Mouse (Mus musculus) midbrain, embryonic 12.5 days (tissue): Measurements from ENCODE around the gene Zkscan4. TPM values are rescaled to one million over a fixed set of nuclear protein-coding genes. Genes with fewer than 3 reads are reported as not detected.
"Not testable (repeated sequence)": the region's sequence is repeated elsewhere in the genome, so short reads cannot be mapped to it uniquely, and the experiment has no call there.

Experiments used
- ATAC-seq: fragments of 200-750 bp; cut with Nextera tagmentation; 2 replicates; pipeline ENCODE4 v1.8.0; 2017; ENCODE audit warnings: low read depth, moderate TSS enrichment, moderate library complexity; ENCODE audit not compliant: low FRiP score
- H3K27ac ChIP-seq: fragments of 300-500 bp; sonication (generic); replicated peaks from 2 replicates; pipeline ENCODE4 v1.5.1; 2016; ENCODE audit warnings: mild to moderate bottlenecking
- H3K27me3 ChIP-seq: fragments of 300-500 bp; sonication (generic); 2 replicates; pipeline ENCODE4 v1.6.1; 2016; ENCODE audit warnings: mild to moderate bottlenecking
- H3K36me3 ChIP-seq: fragments of 300-500 bp; sonication (generic); 2 replicates; pipeline ENCODE4 v1.6.1; 2016
- H3K4me1 ChIP-seq: fragments of 300-500 bp; sonication (generic); 2 replicates; pipeline ENCODE4 v1.6.1; 2016
- H3K4me2 ChIP-seq: fragments of 300-500 bp; sonication (generic); replicated peaks from 2 replicates; pipeline ENCODE4 v1.6.1; 2016; ENCODE audit warnings: mild to moderate bottlenecking, moderate library complexity
- H3K4me3 ChIP-seq: fragments of 300-500 bp; sonication (generic); 2 replicates; pipeline ENCODE4 v1.5.1; 2016; ENCODE audit warnings: mild to moderate bottlenecking
- H3K9ac ChIP-seq: fragments of 300-500 bp; sonication (generic); replicated peaks from 2 replicates; pipeline ENCODE4 v1.6.1; 2016; ENCODE audit warnings: mild to moderate bottlenecking, moderate library complexity
- H3K9me3 ChIP-seq: fragments of 300-500 bp; sonication (generic); 2 replicates; pipeline ENCODE4 v1.6.1; 2016; ENCODE audit warnings: mild to moderate bottlenecking
- WGBS: fragments of 180-500 bp; shearing (Covaris S2); methylation state at CpG from one replicate; pipeline ENCODE4 v1.1.7; 2016; 5-methylcytosine and 5-hydroxymethylcytosine counted together
- polyA plus RNA-seq: library from polyadenylated mRNA; unstranded; fragments of >200 nt; fragmentation: Nextera tagmentation; extraction: Ambion mirVana; gene quantifications from 2 replicates; pipeline ENCODE4 v1.2.1, GENCODE M21; 2016

Zkscan4 gene
- polyA plus RNA-seq, 1 experiment from 2014 or later: 7.4 TPM

DNA sequence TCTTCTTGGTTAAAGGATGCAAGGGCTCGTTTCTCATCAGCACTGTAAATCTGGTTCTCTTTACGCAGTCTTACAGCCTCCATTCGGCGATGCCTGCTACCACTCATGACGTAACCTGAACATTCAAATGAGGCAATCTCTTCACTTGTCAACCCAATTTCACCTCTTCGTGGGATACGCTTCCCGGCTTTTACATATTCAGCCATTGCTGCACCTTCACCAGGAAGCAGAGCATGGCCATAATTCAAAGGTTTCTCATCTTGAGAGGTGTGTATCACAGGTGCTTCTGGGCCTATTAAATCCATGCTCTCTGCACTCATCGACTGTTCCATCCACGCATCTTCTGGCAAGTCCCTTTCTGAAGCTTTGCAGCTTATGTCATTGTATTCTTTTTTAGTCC lies 11.4 kb upstream of the Zkscan4 start:
- H3K4me1 ChIP-seq: no peaks in the 10 kb centered on the region; the same call in 1 of the 2 replicates
- WGBS: 84% methylated on average over 10 of the region's 10 CpGs
- no peak overlapping the region for H3K4me2 ChIP-seq
- H3K36me3 ChIP-seq: no peaks in the 10 kb centered on the region
- no peaks in the 10 kb centered on the region for H3K9me3 ChIP-seq
- H3K9ac ChIP-seq: no peak overlapping the region
- ATAC-seq: no peak
- no peak overlapping the region for H3K27ac ChIP-seq
- no peak overlapping the region for H3K4me3 ChIP-seq
- peaks cover 25% of the 10 kb centered on the region for H3K27me3 ChIP-seq

DNA sequence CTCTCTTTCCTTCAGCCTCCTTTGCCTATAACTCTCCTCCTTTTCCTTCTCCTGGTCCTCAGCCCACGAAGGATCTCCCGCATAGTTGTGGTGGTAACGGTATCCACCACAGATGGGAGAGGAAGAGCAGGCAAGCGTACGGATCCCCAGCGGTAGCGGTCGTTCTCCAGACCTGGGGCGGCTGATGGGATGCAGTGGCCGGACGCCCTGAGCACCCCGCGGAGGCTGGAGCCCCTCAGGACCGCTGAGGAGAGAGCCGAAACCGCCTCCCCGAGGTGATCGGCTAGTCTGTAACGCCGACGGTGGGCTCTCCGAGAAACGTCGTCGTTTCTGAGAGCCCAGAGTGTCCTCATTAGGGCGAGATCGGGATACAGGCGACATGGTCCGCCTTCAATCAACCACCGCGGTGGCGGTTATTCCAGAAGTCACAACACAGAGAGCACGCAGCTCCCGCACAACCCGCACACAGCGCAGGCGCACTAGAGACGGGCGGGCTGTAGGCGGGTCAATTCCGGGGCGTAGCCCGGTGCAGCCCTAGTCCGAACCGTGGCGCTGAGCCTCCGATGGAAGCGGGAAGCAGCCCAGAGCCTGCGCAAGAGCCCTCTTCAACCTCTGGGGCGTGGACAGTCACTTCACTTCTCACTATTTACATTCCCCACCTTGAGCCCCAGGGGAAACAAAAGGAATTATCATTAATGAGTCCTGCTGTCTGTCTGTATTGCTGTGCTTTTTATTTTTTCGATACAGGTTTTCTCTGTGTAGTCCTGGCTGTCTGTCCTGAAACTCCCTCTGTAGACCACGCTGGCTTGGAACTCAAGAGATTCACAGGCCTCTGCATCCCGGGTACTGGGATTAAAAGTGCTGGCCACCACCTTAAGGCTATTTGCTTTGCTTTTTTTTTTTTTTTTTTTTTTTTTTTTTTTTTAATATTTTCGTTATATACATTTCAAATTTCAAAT lies 10.4 kb upstream of the Zkscan4 start, which contains the start of gene Nkapl:
TSS of gene Nkapl (minus strand) at position 449 of the 959 bp plus-strand sequence.
- peak within 1 kb of the TSS; percentile 67 for H3K9ac ChIP-seq
- peak within 1 kb of the TSS; percentile 55 for H3K4me3 ChIP-seq
- H3K9me3 ChIP-seq: no peaks in the 10 kb centered on the region
- H3K4me2 ChIP-seq: peak within 1 kb of the TSS; percentile 83
- peak within 1 kb of the TSS; percentile 66 for H3K27ac ChIP-seq
- peak; percentile 99 for ATAC-seq
- no peaks in the 10 kb centered on the region for H3K36me3 ChIP-seq
- WGBS: 1% methylated on average over 54 of the region's 54 CpGs
- peaks cover 25% of the 10 kb centered on the region for H3K27me3 ChIP-seq
- H3K4me1 ChIP-seq: no peaks in the 10 kb centered on the region; the same call in 1 of the 2 replicates

DNA sequence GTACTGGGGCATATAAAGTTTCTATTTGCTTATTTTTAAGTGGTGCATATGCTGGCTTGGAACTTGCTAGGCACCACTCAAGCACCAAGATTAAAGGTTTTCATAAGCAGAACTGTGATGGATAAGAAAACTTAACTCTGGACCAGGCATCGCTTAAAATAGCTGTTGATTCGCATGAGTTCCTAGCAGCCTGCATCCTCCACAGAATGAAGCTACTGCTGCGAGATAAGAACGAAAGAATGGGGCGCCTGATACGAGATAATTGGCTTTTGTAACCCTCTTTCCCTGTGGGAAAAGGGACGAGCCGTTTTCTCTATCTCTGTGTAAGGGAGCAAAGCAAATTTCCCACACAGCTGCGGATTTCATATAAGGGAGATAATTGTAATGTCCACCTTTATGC lies 9.6 kb upstream of the Zkscan4 start:
- Histone ChIP-seq H3K4me2 (peak overlapping the region; percentile 83), H3K4me3 (no peak overlapping the region), H3K27ac (no peak overlapping the region), H3K4me1 (no peaks in the 10 kb centered on the region; the same call in 1 of the 2 replicates), H3K36me3 (no peaks in the 10 kb centered on the region), H3K9ac (no peak overlapping the region), H3K27me3 (peaks cover 25% of the 10 kb centered on the region), H3K9me3 (no peaks in the 10 kb centered on the region)
- ATAC-seq: no peak
- 12% methylated on average over 9 of the region's 9 CpGs for WGBS

DNA sequence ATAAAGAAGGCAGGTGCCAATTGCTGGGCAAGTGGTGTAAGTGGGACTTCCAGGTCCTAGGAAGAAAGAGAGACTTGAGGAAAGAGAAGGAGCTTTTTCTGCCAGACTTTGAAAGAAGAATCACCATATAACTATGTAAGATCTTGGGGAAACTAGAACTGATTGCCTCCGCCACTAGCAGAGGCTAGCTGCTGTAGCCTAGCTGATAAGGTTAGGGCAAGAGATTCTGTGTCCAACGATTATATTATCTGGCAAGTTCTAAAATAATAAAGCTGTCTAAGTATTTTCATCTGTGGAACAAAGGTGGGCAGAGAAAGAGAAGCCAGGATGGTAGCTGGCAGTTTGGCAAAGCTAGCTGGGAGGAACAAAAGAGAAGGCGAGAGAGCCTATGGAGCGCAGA lies 6.3 kb upstream of the Zkscan4 start:
- 25% methylated on average over 4 of the region's 4 CpGs for WGBS
- no peak overlapping the region for H3K4me2 ChIP-seq

DNA sequence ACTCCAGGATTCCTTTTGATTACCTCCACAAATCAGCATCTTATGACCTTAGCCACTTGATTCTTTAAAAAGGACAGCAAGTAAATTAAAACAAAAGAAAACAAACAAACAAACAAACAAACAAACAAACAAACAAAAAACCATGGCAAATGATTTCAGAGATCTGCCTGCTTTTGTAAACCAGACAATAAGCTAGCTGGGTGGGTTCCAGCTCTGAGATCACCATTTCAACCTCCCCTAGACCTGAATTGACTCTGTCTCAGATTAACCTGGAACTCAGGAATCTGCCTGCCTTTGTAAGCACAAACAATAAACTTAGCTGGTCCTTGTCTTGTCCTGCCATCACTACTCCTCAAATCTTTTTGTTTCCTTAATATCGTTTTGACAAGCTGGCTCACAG lies 8.2 kb downstream of the Zkscan4 start:
- whole genome bisulfite sequencing: 94% methylated on average over 1 of the region's 1 CpGs
- H3K27me3 ChIP-seq: no peaks in the 10 kb centered on the region
- no peak for ATAC-seq

More for the DNA sequence above, 6.3 kb upstream of the Zkscan4 start:
- Histone ChIP-seq H3K4me1 (no peaks in the 10 kb centered on the region; the same call in 1 of the 2 replicates), H3K9ac (no peak overlapping the region), H3K4me3 (no peak overlapping the region), H3K27ac (no peak overlapping the region), H3K9me3 (no peaks in the 10 kb centered on the region), H3K36me3 (no peaks in the 10 kb centered on the region), H3K27me3 (peaks cover 11% of the 10 kb centered on the region)
- no peak for ATAC-seq

DNA sequence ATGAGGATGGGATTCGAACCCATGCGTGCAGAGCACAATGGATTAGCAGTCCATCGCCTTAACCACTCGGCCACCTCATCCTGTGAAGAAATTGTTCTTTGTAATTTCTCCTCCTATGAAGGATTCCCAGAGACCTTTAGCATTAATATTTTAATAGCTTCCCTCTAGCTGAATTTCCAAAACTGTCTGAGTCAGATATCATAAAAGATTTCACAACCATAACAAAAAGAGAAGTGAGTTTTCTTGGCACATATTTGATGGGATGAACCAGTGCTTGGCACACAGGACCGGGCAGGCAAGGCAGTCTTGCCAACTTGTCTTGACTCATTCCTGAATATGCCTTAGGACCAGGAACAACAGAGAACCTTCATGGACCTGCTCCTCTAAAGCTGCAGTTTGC lies 14.1 kb downstream of the Zkscan4 start:
- Histone ChIP-seq H3K27me3 (no peaks in the 10 kb centered on the region), H3K9ac (no peak overlapping the region), H3K36me3 (no peaks in the 10 kb centered on the region), H3K4me3 (no peak overlapping the region), H3K4me2 (no peak overlapping the region), H3K9me3 (no peaks in the 10 kb centered on the region), H3K27ac (no peak overlapping the region), H3K4me1 (no peaks in the 10 kb centered on the region)
- WGBS: 94% methylated on average over 5 of the region's 5 CpGs
- ATAC-seq: no peak

More for the DNA sequence above, 8.2 kb downstream of the Zkscan4 start:
- H3K9me3 ChIP-seq: no peaks in the 10 kb centered on the region
- no peak overlapping the region for H3K4me3 ChIP-seq
- no peak overlapping the region for H3K27ac ChIP-seq
- peaks cover 14% of the 10 kb centered on the region for H3K36me3 ChIP-seq
- H3K4me1 ChIP-seq: no peaks in the 10 kb centered on the region
- no peak overlapping the region for H3K4me2 ChIP-seq
- no peak overlapping the region for H3K9ac ChIP-seq

DNA sequence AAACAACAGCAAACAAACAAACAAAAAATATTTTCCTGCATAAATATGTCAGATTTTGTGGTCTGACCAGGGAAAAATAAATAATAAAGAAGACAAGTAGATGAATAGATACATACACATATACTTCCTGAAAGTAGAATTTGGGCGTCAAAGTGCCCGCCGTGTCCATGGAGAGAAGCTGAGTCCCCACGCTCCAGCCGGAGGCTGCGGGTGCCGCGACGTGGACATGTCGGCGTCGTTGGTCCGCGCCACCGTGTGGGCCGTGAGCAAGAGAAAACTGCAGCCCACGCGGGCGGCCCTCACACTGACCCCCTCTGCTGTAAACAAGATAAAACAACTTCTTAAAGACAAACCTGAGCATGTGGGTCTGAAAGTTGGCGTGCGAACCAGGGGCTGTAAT lies 16.4 kb downstream of the Zkscan4 start, which contains the start of gene AK157302:
TSS of gene AK157302 (plus strand) at position 144 of the 400 bp plus-strand sequence.
- Histone ChIP-seq H3K27ac (no peak within 1 kb of the TSS), H3K4me3 (no peak within 1 kb of the TSS), H3K9ac (no peak within 1 kb of the TSS), H3K36me3 (no peaks in the 10 kb centered on the region), H3K27me3 (0 out of 2 replicates have a peak, but pooled peaks cover 3% of the 10 kb centered on the region), H3K9me3 (no peaks in the 10 kb centered on the region), H3K4me2 (no peak within 1 kb of the TSS), H3K4me1 (no peaks in the 10 kb centered on the region)
- ATAC-seq: no peak
- 94% methylated on average over 21 of the region's 21 CpGs for WGBS

DNA sequence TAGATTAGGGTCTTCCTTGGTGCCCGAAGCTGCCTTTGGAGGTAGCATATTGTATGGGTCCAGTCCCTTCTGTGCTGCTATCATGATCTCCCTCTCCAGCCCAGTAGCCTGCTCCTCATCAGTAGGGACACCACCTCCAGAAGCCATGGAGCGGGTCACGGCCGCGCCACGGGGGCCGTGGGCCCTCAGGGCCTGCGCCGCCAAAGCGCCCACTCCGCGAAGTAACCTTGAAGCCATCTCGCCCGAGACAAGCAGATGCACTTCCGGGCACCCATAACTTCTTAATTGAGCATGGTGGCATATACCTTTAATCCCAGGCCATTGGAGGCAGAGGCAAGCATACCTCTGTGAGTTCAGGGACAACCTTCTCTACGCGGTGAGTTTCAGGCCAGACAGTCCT lies 22.5 kb downstream of the Zkscan4 start, which contains the start of gene Gm11273:
TSS of gene Gm11273 (minus strand) at position 237 of the 400 bp plus-strand sequence.
- H3K9ac ChIP-seq, H3K27me3 ChIP-seq, H3K36me3 ChIP-seq, H3K9me3 ChIP-seq, ATAC-seq, H3K4me1 ChIP-seq, H3K4me3 ChIP-seq, H3K27ac ChIP-seq, H3K4me2 ChIP-seq: not testable (repeated sequence)
- WGBS: 94% methylated on average over 17 of the region's 17 CpGs

DNA sequence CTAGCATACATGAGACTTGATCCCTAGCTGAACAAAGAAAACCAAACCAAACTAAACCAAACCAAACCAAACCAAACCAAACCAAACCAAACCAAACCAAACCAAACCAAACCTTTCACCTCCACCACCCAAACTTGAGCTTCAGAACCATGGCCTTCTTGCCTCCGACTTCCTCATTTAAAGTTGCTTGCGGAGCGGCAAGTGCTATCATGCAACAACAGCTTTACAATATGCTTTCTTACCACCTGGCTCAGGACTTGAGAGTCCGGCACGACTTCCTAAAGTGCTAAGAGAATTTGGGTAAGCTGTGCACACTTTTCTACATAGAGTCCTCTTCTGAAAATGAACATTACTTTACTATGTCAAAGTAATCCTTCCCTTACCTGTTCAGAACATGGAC lies 23.6 kb downstream of the Zkscan4 start:
- no peak overlapping the region for H3K9ac ChIP-seq
- 0 out of 2 replicates have a peak, but pooled peaks cover 4% of the 10 kb centered on the region for H3K4me1 ChIP-seq
- no peak for ATAC-seq
- no peak overlapping the region for H3K27ac ChIP-seq
- no peaks in the 10 kb centered on the region for H3K9me3 ChIP-seq
- no peak overlapping the region for H3K4me2 ChIP-seq
- 86% methylated on average over 5 of the region's 5 CpGs for WGBS
- 0 out of 2 replicates have a peak, but pooled peaks cover 3% of the 10 kb centered on the region for H3K27me3 ChIP-seq
- H3K36me3 ChIP-seq: no peaks in the 10 kb centered on the region
- no peak overlapping the region for H3K4me3 ChIP-seq

DNA sequence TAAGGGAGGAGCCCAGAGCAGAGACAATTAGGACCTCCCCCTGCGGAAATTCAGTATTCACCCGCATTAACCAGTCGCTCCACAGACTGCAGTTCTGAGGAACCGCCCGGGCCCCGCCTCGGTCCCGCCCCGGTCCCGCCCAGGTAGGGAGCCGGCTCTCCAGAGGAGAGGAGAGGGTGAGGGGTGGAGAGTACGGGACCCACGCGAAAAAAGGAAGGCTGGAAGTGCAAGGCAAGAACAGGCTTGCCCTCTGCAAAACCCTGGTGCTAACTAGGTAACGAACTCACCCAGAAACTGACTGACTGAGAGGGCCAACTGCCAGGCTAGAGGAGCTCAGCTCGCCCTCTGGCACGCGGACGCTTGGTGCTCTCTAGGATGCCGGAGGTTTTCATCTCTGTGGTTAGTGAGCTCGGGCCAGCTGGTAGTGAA lies 27.5 kb downstream of the Zkscan4 start:
- Histone ChIP-seq H3K27ac (peak overlapping the region; percentile 80), H3K9ac (peak overlapping the region; percentile 63), H3K9me3 (no peaks in the 10 kb centered on the region), H3K4me2 (peak overlapping the region; percentile 53), H3K4me1 (0 out of 2 replicates have a peak, but pooled peaks cover 4% of the 10 kb centered on the region), H3K4me3 (peak overlapping the region; percentile 65), H3K36me3 (no peaks in the 10 kb centered on the region), H3K27me3 (no peaks in the 10 kb centered on the region)
- WGBS: under 1% methylated on average over 21 of the region's 21 CpGs
- peak; percentile 99 for ATAC-seq

DNA sequence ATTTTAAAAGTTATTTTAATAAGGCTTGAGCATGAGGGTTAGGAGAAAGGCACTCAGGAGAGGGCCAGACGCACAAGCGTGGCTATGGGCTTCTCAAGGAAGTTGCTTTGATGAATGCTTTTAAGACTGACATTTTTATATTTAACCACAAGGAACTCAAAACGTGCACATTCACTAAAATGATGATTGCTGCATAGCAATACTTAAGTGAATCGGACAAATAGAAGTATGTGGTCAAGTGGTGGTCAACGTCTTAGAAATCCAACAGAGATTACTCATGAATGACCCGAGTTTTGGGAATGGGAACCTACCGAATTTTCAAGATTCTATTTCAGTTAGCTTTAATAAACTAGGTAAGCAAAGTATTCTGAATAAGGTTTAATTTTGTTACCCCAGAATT lies 51.4 kb downstream of the Zkscan4 start:
- no peak for ATAC-seq
- peak overlapping the region; percentile 26 for H3K4me3 ChIP-seq
- H3K9ac ChIP-seq: 0 out of 2 replicates have a peak overlapping the region, but pooled peaks have one; percentile 11
- no peaks in the 10 kb centered on the region for H3K9me3 ChIP-seq
- peak overlapping the region; percentile 52 for H3K4me2 ChIP-seq
- no peak overlapping the region for H3K27ac ChIP-seq
- H3K27me3 ChIP-seq: no peaks in the 10 kb centered on the region
- H3K36me3 ChIP-seq: peaks cover 15% of the 10 kb centered on the region
- peaks cover 8% of the 10 kb centered on the region for H3K4me1 ChIP-seq
- 55% methylated on average over 7 of the region's 7 CpGs for WGBS

DNA sequence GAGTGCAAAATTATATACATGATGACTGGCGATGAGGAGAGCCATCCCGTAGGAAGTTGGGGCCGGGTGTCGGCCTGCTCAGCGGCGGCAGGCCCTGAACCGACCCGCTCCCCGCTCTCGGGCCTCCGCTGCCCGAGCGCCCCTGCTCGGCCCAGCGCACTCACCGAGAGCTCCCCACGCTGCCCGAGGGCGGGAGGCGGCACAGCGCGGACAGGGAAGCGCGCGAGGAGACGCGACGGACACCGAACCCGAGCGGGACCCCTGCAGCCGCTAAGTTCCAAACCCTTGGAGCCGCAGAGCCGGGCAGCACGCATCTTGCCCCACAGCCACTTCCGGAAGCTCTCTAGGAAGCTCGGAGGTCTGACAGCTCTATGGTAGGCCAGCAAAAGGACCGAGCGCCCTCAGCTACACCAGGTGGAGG lies 52.1 kb downstream of the Zkscan4 start, which contains the start of gene Zkscan8:
TSS of gene Zkscan8 (minus strand) at position 340 of the 421 bp plus-strand sequence.
- peak; percentile 99 for ATAC-seq
- Histone ChIP-seq H3K4me2 (peak within 1 kb of the TSS; percentile 64), H3K9me3 (no peaks in the 10 kb centered on the region), H3K4me3 (peak within 1 kb of the TSS; percentile 93), H3K27me3 (no peaks in the 10 kb centered on the region), H3K4me1 (peaks cover 8% of the 10 kb centered on the region), H3K36me3 (peaks cover 10% of the 10 kb centered on the region), H3K9ac (peak within 1 kb of the TSS; percentile 95), H3K27ac (peak within 1 kb of the TSS; percentile 93)
- WGBS: under 1% methylated on average over 39 of the region's 39 CpGs
